Mouse (Mus musculus) ES-E14 (cell line): Measurements from ENCODE around the gene Cd82. TPM values are rescaled to one million over a fixed set of nuclear protein-coding genes. Genes with fewer than 3 reads are reported as not detected.

Experiments
- DNase-seq: peaks from one replicate; pipeline ENCODE4 v3.0.0-alpha.2; 2013; ENCODE audit warnings: low read depth, low spot score
- H3K27ac ChIP-seq: 2 replicates; pipeline ENCODE4 v1.5.1; 2012; ENCODE audit warnings: low read depth, mild to moderate bottlenecking, low read length, moderate library complexity, mixed read lengths; ENCODE audit not compliant: poor library complexity, insufficient read depth, severe bottlenecking
- H3K36me3 ChIP-seq: 2 replicates; pipeline ENCODE4 v1.6.1; 2012; ENCODE audit warnings: mild to moderate bottlenecking, low read length, moderate library complexity, mixed read lengths; ENCODE audit not compliant: control insufficient read depth, poor library complexity, insufficient read depth, severe bottlenecking
- H3K4me1 ChIP-seq, 2 experiments: fragments of 150-350 bp in 1 of 2; sonication (generic) in 1 of 2; 2 replicates each; pipeline ENCODE4 v1.6.1; 2012; ENCODE audit warnings: low read length in 2 of 2, mild to moderate bottlenecking in 1 of 2, mixed read lengths in 1 of 2; ENCODE audit not compliant: control insufficient read depth in 2 of 2, insufficient read depth in 2 of 2, poor library complexity in 1 of 2
- H3K4me3 ChIP-seq, 2 experiments: fragments of 150-350 bp in 1 of 2; sonication (generic) in 1 of 2; 2 replicates each; pipeline ENCODE4 v1.5.1; 2012; ENCODE audit warnings: low read length in 2 of 2, low read depth in 1 of 2, mild to moderate bottlenecking in 1 of 2, mixed read lengths in 1 of 2; ENCODE audit not compliant: insufficient read depth in 1 of 2, poor library complexity in 1 of 2, severe bottlenecking in 1 of 2
- H3K9ac ChIP-seq: 2 replicates; pipeline ENCODE4 v1.6.1; 2012; ENCODE audit warnings: low read depth, mild to moderate bottlenecking, low read length, mixed read lengths; ENCODE audit not compliant: poor library complexity, insufficient read depth, severe bottlenecking
- H3K9me3 ChIP-seq: fragments of 150-350 bp; sonication (generic); 2 replicates; pipeline ENCODE4 v1.6.1; 2012; ENCODE audit warnings: low read depth, mild to moderate bottlenecking, low read length; ENCODE audit not compliant: control insufficient read depth, insufficient read depth
- CHD2 ChIP-seq: IDR thresholded peaks from 2 replicates; pipeline ENCODE4 v1.6.1; 2014; ENCODE audit warnings: mild to moderate bottlenecking, low read depth, low read length, inconsistent platforms
- HCFC1 ChIP-seq: IDR thresholded peaks from 2 replicates; pipeline ENCODE4 v1.6.1; 2012; ENCODE audit warnings: low read length, inconsistent platforms, borderline replicate concordance; ENCODE audit not compliant: insufficient read depth
- MAFK ChIP-seq: IDR thresholded peaks from 2 replicates; pipeline ENCODE4 v1.6.1; 2014; ENCODE audit warnings: mild to moderate bottlenecking, low read depth, low read length, inconsistent platforms; ENCODE audit not compliant: insufficient read depth
- ZC3H11A ChIP-seq: IDR thresholded peaks from 2 replicates; pipeline ENCODE4 v1.6.1; 2012; ENCODE audit warnings: low read depth, mild to moderate bottlenecking, inconsistent platforms, low read length, borderline replicate concordance
- ZNF384 ChIP-seq: IDR thresholded peaks from 2 replicates; pipeline ENCODE4 v1.6.1; 2012; ENCODE audit warnings: low read depth, low read length, inconsistent platforms
- in situ Hi-C, 2 experiments: fragments of 600-800 bp; cut with MboI; formaldehyde crosslinking; loops; one replicate each; pipeline ENCODE4 v1.15.1; 2025; ENCODE audit warnings: low sequenced_read_pairs in 2 of 2, inconsistent platforms in 1 of 2; ENCODE audit not compliant: unreplicated experiment in 2 of 2
- total RNA-seq: library from RNA; depleted of rRNA; stranded (reverse); fragments of 300-350 nt; gene quantifications from 2 replicates; pipeline ENCODE4 v1.2.3, GENCODE M21; 2012

Cd82 gene
- total RNA-seq, 1 experiment = 3.2 TPM

DNA sequence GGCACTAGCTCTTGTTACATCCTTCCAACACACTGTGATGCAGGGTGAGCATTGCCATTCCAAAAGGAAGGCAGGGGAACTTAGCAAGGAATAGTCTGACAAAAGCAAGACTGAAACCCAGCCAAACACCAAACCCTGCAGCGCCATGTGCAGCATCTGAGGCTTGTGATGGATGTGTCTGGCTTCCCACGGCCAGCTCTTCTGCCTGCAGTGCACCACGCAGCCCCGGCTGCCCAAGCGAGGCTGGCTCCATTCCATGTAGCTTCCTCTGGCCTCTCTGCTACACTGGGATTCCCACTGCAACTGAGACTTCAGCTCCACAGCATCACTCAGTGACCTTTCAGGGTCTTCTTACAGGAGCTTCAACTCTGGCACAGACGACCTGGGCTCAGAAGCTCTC lies 42.2 kb upstream of the Cd82 start:
- TF ChIP-seq MAFK = no peak
- TF ChIP-seq ZNF384 = no peak
- no peak for TF ChIP-seq CHD2
- no peak for TF ChIP-seq HCFC1
- TF ChIP-seq ZC3H11A = no peak
- DNase-seq = no peak

DNA sequence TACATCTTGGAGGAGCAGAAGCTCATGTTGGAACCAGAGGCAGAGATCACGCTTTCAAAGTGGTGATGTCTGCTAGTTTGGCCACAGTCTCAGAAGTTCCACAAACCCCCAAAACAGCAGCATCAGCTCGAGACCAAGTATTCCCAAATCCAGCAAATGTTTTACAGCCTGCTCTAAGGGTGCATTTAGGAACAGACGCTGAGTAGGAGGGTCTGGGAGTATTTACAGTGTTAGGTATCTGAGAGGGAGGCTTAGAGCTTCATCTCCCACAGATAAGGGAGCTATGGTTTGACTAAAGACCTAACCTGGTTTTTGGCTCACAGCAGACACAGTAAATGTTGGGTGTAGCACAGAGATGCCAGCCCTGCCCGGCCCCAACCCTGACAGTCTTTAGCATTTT lies 40.4 kb upstream of the Cd82 start:
- in situ Hi-C loops = no loop called here
- no peaks in the 10 kb centered on the region; a peak in 1 of 4 replicates for H3K4me1 ChIP-seq
- no peaks in the 10 kb centered on the region for H3K36me3 ChIP-seq
- no peak overlapping the region for H3K9ac ChIP-seq
- no peak for TF ChIP-seq MAFK
- no peak for TF ChIP-seq CHD2
- no peak for TF ChIP-seq ZNF384
- TF ChIP-seq HCFC1 = no peak
- no peak for TF ChIP-seq ZC3H11A
- H3K27ac ChIP-seq = no peak overlapping the region
- no peak overlapping the region for H3K4me3 ChIP-seq
- no peak for DNase-seq
- H3K9me3 ChIP-seq = no peaks in the 10 kb centered on the region

More for the DNA sequence above, 42.2 kb upstream of the Cd82 start:
- Histone ChIP-seq H3K9ac (no peak overlapping the region), H3K4me3 (no peak overlapping the region), H3K4me1 (no peaks in the 10 kb centered on the region; a peak in 1 of 4 replicates), H3K9me3 (no peaks in the 10 kb centered on the region), H3K36me3 (no peaks in the 10 kb centered on the region), H3K27ac (no peak overlapping the region)
- in situ Hi-C loops = no loop called here

DNA sequence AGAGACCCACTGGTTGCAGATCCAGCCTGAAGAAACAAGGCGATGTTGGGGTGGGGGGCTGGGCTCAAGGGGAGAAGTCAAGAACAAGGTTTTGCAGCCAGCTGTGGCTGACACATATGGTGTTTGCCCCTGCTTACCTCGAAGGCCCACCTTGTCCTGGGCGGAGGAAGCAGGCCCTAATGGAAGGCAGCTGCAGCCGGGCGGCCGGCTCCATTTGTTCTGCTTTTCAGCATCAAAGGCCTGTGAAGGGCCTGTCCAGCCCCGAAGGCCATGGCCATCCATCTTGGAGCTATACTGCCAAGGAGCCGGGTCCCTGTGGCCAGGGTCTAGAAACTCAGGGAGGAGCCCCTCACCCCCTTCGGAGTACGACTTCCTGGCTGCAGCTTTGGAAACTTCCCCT lies 38.4 kb upstream of the Cd82 start:
- no peak overlapping the region for H3K27ac ChIP-seq
- DNase-seq = no peak
- no peak overlapping the region for H3K4me3 ChIP-seq
- H3K4me1 ChIP-seq = no peaks in the 10 kb centered on the region; a peak in 1 of 4 replicates
- in situ Hi-C loops = no loop called here
- no peaks in the 10 kb centered on the region for H3K9me3 ChIP-seq
- no peak for TF ChIP-seq ZNF384
- TF ChIP-seq ZC3H11A = no peak
- no peak for TF ChIP-seq HCFC1
- no peak for TF ChIP-seq MAFK
- TF ChIP-seq CHD2 = no peak
- H3K9ac ChIP-seq = no peak overlapping the region
- H3K36me3 ChIP-seq = no peaks in the 10 kb centered on the region

DNA sequence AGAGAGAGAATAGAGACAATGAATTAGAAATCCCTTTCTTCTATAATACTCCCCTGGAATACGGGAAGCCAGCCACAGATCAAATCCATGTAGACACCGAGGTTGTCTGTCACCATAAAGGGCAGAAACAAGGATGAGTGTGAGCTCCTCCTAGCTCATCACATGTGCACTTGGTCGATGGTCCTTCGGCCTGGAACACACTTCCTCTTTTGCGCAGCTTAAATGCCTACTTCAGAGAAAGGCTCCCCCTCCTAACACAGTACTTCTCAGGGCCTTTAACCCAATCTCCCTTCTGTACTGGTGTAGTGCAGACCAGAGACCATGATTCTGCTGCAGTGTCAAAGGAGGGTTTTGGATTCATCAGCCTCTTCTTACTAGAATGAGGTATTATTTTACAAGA lies 34.3 kb upstream of the Cd82 start:
- Histone ChIP-seq H3K27ac (no peak overlapping the region), H3K4me1 (no peaks in the 10 kb centered on the region; a peak in 1 of 4 replicates)

DNA sequence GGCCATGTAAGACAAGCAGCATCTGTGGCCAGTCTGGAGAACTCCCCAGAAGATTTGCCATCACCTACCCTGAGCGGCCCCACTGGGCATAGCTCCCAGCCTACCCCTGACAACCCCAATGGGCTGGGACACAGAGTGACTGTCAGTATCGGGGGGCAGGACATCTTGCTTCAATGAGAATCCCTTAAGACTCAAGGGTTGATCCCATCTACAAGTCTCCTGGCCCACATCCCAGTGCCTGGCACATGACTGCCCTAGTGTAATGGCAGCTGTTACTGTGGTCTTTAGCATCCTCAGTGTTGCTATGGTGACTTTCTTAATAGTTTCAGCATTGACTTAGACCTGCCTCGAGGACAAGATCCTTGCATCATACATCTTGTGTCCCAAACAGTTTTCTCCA lies 32.2 kb upstream of the Cd82 start:
- TF ChIP-seq ZNF384 (no peak), CHD2 (no peak), HCFC1 (no peak), MAFK (no peak), ZC3H11A (no peak)
- in situ Hi-C loops = no loop called here
- no peak overlapping the region for H3K4me3 ChIP-seq
- H3K4me1 ChIP-seq = no peaks in the 10 kb centered on the region
- H3K27ac ChIP-seq = no peak overlapping the region
- no peaks in the 10 kb centered on the region for H3K9me3 ChIP-seq
- H3K9ac ChIP-seq = no peak overlapping the region
- H3K36me3 ChIP-seq = no peaks in the 10 kb centered on the region
- DNase-seq = no peak

More for the DNA sequence above, 34.3 kb upstream of the Cd82 start:
- Histone ChIP-seq H3K4me3 (no peak overlapping the region), H3K9ac (no peak overlapping the region), H3K9me3 (no peaks in the 10 kb centered on the region), H3K36me3 (no peaks in the 10 kb centered on the region)
- TF ChIP-seq MAFK (no peak), CHD2 (no peak)
- in situ Hi-C loops = no loop called here
- no peak for DNase-seq
